Mouse (Mus musculus): ENCODE measurements around the gene Ppm1h.

DNA sequence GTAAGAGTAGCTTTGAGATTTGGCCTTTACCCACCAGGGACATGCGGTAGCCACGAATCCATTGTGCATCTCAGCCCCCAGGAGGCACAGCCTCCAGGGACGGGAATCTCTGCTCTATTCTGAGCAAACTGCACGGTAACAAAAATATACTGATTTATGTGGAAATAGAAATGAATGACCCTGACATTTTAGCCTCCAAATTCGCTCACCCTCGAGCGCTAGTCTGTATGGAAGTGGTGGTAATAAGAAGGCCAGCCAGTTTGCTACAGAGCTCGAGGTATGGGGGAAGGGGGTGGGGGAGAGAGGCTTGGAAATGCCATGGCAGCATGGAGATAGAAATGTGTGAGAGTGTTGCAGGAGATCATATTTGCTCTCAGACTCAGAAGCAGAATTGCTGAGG lies 37.7 kb downstream of the Ppm1h start:
- TF ChIP-seq POLR2A (IDR thresholded peaks at IDR 0.05; ENCODE audit: borderline replicate concordance, extremely low read depth, insufficient read depth, insufficient read length, poor library complexity, severe bottlenecking) (no peak), CTCF (IDR thresholded peaks at IDR 0.05; ENCODE audit: borderline replicate concordance, extremely low read depth, insufficient read depth, insufficient read length) (no peak)

All from brain, embryonic 14.5 days (tissue).